Mouse (Mus musculus): ENCODE measurements around the gene Hist1h2ap. TPM values are rescaled to one million over a fixed set of nuclear protein-coding genes. Genes with fewer than 3 reads are reported as not detected.
A peak's percentile ranks its signal among the peaks of the same experiment; 100 is the strongest.
"Not testable (repeated sequence)": the region's sequence is repeated elsewhere in the genome, so short reads cannot be mapped to it uniquely, and the experiment has no call there.

The Hist1h2ap gene
- total and polyA plus RNA-seq, 2 experiments, result 6.3 to 37.4 TPM

DNA sequence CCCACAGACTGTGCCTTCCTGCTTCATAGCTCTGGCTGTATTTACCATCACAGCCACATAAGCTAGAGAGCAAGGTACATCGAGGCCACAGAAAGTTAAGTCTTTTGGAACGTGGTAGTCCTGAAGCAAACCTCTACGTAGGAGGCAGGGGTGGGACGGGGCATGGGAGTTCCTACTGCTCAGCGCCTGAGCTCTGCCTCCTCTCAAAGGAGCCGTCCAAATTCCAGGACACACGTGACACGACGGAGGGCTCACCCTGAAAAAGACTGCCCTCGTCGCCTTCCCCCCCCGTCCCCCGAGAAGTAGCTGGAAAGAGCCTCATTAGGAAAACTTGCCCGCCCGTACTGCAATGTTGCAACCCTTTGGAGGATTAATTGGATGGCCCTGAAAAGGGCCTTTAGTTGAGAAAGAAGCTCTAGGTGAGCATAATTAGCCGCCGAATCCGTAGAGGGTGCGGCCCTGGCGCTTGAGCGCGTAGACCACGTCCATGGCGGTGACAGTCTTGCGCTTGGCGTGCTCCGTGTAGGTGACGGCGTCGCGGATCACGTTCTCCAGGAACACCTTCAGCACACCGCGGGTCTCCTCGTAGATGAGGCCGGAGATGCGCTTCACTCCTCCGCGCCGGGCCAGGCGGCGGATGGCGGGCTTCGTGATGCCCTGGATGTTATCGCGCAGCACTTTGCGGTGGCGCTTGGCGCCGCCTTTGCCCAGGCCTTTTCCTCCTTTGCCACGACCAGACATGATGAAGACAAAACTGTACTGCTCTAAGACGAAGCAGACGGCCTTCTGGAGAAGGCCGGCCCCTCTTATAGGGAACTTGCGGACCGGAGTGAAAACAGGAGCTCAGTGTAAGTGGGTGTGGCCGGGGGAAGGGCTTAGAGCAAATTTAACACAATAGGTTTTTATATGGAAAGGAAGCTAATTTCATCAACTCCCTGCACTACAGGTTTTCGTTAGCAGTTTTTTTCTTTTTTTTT is 1.6 kb downstream of the Hist1h2ap start, which contains the start of gene Hist1h4n:
Gene Hist1h4n, minus strand, starts transcription at position 779 of the 977 bp plus-strand sequence.
- H3K27me3 ChIP-seq (ENCODE audit: control insufficient read depth, insufficient read depth, low read length); DNase-seq (ENCODE audit: extremely low read depth, low read depth, low spot score); H3K79me2 ChIP-seq (ENCODE audit: control insufficient read depth, insufficient read depth, low read length); H3K4me3 ChIP-seq (ENCODE audit: insufficient read depth, low read depth, low read length); H3K27ac ChIP-seq (replicated peaks; ENCODE audit: insufficient read depth, low read depth, low read length); H3K36me3 ChIP-seq (ENCODE audit: control insufficient read depth, insufficient read depth, low read length); H3K4me1 ChIP-seq (ENCODE audit: control insufficient read depth, insufficient read depth, low read length); H3K9ac ChIP-seq (ENCODE audit: low read depth, low read length): not testable (repeated sequence)
- WGBS, result 0% methylated on average over 25 of the region's 58 CpGs
- 0 out of 2 replicates have a peak, but pooled peaks have one; percentile 27 for TF ChIP-seq POLR2A (IDR thresholded peaks at IDR 0.05; ENCODE audit: extremely low read depth, insufficient read depth, low read length)

DNA sequence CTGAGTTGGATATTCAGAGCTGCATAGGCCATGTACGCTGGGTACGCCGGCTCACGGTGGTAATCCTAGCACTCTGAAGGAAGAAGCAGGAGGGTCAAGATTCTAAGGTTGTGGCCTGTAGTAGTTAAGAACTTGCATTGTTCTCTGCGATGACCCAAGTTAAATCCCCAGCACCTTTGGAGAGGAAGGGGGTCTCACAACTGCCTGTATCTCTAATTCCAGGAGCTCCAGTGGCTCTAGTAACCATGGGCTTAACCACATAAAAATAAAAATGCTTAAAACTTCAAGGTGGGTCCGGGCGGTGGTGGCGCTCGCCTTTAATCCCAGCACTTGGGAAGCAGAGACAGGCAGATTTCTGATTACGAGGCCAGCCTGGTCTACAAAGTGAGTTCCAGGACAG is 3.0 kb downstream of the Hist1h2ap start:
- TF ChIP-seq CTCF (IDR thresholded peaks at IDR 0.05; ENCODE audit: low read depth, low read length) (no peak), POLR2A (IDR thresholded peaks at IDR 0.05; ENCODE audit: extremely low read depth, insufficient read depth, low read length) (no peak)
- no peak overlapping the region for H3K9ac ChIP-seq (ENCODE audit: low read depth, low read length)
- H3K36me3 ChIP-seq (ENCODE audit: control insufficient read depth, insufficient read depth, low read length), result no peaks in the 10 kb centered on the region
- H3K4me3 ChIP-seq (ENCODE audit: insufficient read depth, low read depth, low read length), result no peak overlapping the region
- 95% methylated on average over 10 of the region's 10 CpGs for whole genome bisulfite sequencing
- H3K4me1 ChIP-seq (ENCODE audit: control insufficient read depth, insufficient read depth, low read length), result no peaks in the 10 kb centered on the region
- no peaks in the 10 kb centered on the region for H3K27me3 ChIP-seq (ENCODE audit: control insufficient read depth, insufficient read depth, low read length)
- H3K27ac ChIP-seq (replicated peaks; ENCODE audit: insufficient read depth, low read depth, low read length), result no peak overlapping the region
- DNase-seq (ENCODE audit: extremely low read depth, low read depth, low spot score), result no peak
- H3K79me2 ChIP-seq (ENCODE audit: control insufficient read depth, insufficient read depth, low read length), result no peaks in the 10 kb centered on the region

DNA sequence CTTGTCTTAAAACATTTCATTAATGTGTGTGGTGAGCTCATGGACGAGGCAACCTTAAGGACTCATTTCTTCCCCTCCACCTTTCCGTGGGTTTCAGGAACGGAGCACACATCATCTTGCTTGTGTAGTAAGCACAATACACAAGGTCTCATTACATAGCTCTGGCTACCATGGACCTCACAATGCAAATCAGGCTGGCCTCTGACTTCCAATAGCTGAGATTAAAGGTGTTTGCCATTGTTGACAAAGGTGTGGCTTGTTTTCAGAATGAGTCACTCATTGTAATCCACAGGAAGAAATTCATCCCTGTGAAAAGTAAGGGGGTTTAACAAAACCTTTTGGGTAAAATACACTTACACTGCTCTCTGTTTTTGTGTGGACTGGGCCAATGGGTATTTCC is 4.8 kb downstream of the Hist1h2ap start:
- H3K4me3 ChIP-seq (ENCODE audit: insufficient read depth, low read depth, low read length), result no peak overlapping the region
- H3K4me1 ChIP-seq (ENCODE audit: control insufficient read depth, insufficient read depth, low read length), result no peaks in the 10 kb centered on the region
- H3K9ac ChIP-seq (ENCODE audit: low read depth, low read length), result no peak overlapping the region
- WGBS, result 89% methylated on average over 3 of the region's 3 CpGs
- no peak overlapping the region for H3K27ac ChIP-seq (replicated peaks; ENCODE audit: insufficient read depth, low read depth, low read length)
- H3K27me3 ChIP-seq (ENCODE audit: control insufficient read depth, insufficient read depth, low read length), result no peaks in the 10 kb centered on the region
- no peak for DNase-seq (ENCODE audit: extremely low read depth, low read depth, low spot score)
- no peak for TF ChIP-seq CTCF (IDR thresholded peaks at IDR 0.05; ENCODE audit: low read depth, low read length)
- no peak for TF ChIP-seq POLR2A (IDR thresholded peaks at IDR 0.05; ENCODE audit: extremely low read depth, insufficient read depth, low read length)
- no peaks in the 10 kb centered on the region for H3K36me3 ChIP-seq (ENCODE audit: control insufficient read depth, insufficient read depth, low read length)
- H3K79me2 ChIP-seq (ENCODE audit: control insufficient read depth, insufficient read depth, low read length), result no peaks in the 10 kb centered on the region

GRCm38 (mm10) chr13:21820082-21820890 is 13.0 kb downstream of the Hist1h2ap start:
- WGBS, result 92% methylated on average over 6 of the region's 16 CpGs
- H3K4me3 ChIP-seq (ENCODE audit: insufficient read depth, low read depth, low read length); H3K9ac ChIP-seq (ENCODE audit: low read depth, low read length); H3K36me3 ChIP-seq (ENCODE audit: control insufficient read depth, insufficient read depth, low read length); H3K27me3 ChIP-seq (ENCODE audit: control insufficient read depth, insufficient read depth, low read length); H3K27ac ChIP-seq (replicated peaks; ENCODE audit: insufficient read depth, low read depth, low read length); H3K79me2 ChIP-seq (ENCODE audit: control insufficient read depth, insufficient read depth, low read length); DNase-seq (ENCODE audit: extremely low read depth, low read depth, low spot score); H3K4me1 ChIP-seq (ENCODE audit: control insufficient read depth, insufficient read depth, low read length): not testable (repeated sequence)

GRCm38 (mm10) chr13:21812092-21812491 is 21.2 kb downstream of the Hist1h2ap start:
- H3K27ac ChIP-seq (replicated peaks; ENCODE audit: insufficient read depth, low read depth, low read length); H3K36me3 ChIP-seq (ENCODE audit: control insufficient read depth, insufficient read depth, low read length); DNase-seq (ENCODE audit: extremely low read depth, low read depth, low spot score); H3K27me3 ChIP-seq (ENCODE audit: control insufficient read depth, insufficient read depth, low read length); H3K4me1 ChIP-seq (ENCODE audit: control insufficient read depth, insufficient read depth, low read length); H3K9ac ChIP-seq (ENCODE audit: low read depth, low read length); H3K79me2 ChIP-seq (ENCODE audit: control insufficient read depth, insufficient read depth, low read length): not testable (repeated sequence)
- under 1% methylated on average over 14 of the region's 14 CpGs for WGBS
- H3K4me3 ChIP-seq (ENCODE audit: insufficient read depth, low read depth, low read length), result peak overlapping the region; percentile 30; the same call in 1 of the 2 replicates

DNA sequence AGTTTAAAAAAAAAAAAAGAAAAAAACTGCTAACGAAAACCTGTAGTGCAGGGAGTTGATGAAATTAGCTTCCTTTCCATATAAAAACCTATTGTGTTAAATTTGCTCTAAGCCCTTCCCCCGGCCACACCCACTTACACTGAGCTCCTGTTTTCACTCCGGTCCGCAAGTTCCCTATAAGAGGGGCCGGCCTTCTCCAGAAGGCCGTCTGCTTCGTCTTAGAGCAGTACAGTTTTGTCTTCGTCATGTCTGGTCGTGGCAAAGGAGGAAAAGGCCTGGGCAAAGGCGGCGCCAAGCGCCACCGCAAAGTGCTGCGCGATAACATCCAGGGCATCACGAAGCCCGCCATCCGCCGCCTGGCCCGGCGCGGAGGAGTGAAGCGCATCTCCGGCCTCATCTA is 21.8 kb downstream of the Hist1h2ap start, which contains the start of gene Hist1h4m:
Gene Hist1h4m, plus strand, starts transcription at position 208 of the 400 bp plus-strand sequence.
- H3K27me3 ChIP-seq (ENCODE audit: control insufficient read depth, insufficient read depth, low read length); H3K27ac ChIP-seq (replicated peaks; ENCODE audit: insufficient read depth, low read depth, low read length); H3K4me1 ChIP-seq (ENCODE audit: control insufficient read depth, insufficient read depth, low read length); H3K36me3 ChIP-seq (ENCODE audit: control insufficient read depth, insufficient read depth, low read length); H3K9ac ChIP-seq (ENCODE audit: low read depth, low read length); DNase-seq (ENCODE audit: extremely low read depth, low read depth, low spot score); H3K79me2 ChIP-seq (ENCODE audit: control insufficient read depth, insufficient read depth, low read length): not testable (repeated sequence)
- peak within 1 kb of the TSS; percentile 30; the same call in 1 of the 2 replicates for H3K4me3 ChIP-seq (ENCODE audit: insufficient read depth, low read depth, low read length)
- no CpG with 5 or more reads among the region's 24 CpGs for WGBS

- not testable (repeated sequence) for H3K27me3 ChIP-seq (ENCODE audit: control insufficient read depth, insufficient read depth, low read length); H3K79me2 ChIP-seq (ENCODE audit: control insufficient read depth, insufficient read depth, low read length); DNase-seq (ENCODE audit: extremely low read depth, low read depth, low spot score); H3K4me1 ChIP-seq (ENCODE audit: control insufficient read depth, insufficient read depth, low read length); H3K4me3 ChIP-seq (ENCODE audit: insufficient read depth, low read depth, low read length); H3K36me3 ChIP-seq (ENCODE audit: control insufficient read depth, insufficient read depth, low read length); H3K9ac ChIP-seq (ENCODE audit: low read depth, low read length); H3K27ac ChIP-seq (replicated peaks; ENCODE audit: insufficient read depth, low read depth, low read length)
- no CpG with 5 or more reads among the region's 8 CpGs for WGBS
These were observed 22.2 kb downstream of the Hist1h2ap start for GRCm38 (mm10) chr13:21811074-21811473.

GRCm38 (mm10) chr13:21810073-21810472 is 23.2 kb downstream of the Hist1h2ap start, which contains the start of the genes Hist1h2bq and Hist1h2ao:
Hist1h2bq (minus strand) TSS chr13:21810197.
Hist1h2ao (plus strand) TSS chr13:21810465.
- DNase-seq (ENCODE audit: extremely low read depth, low read depth, low spot score); H3K9ac ChIP-seq (ENCODE audit: low read depth, low read length); H3K79me2 ChIP-seq (ENCODE audit: control insufficient read depth, insufficient read depth, low read length); H3K4me3 ChIP-seq (ENCODE audit: insufficient read depth, low read depth, low read length); H3K4me1 ChIP-seq (ENCODE audit: control insufficient read depth, insufficient read depth, low read length); H3K36me3 ChIP-seq (ENCODE audit: control insufficient read depth, insufficient read depth, low read length); H3K27me3 ChIP-seq (ENCODE audit: control insufficient read depth, insufficient read depth, low read length); H3K27ac ChIP-seq (replicated peaks; ENCODE audit: insufficient read depth, low read depth, low read length): not testable (repeated sequence)
- WGBS, result no CpG with 5 or more reads among the region's 23 CpGs
